Mouse (Mus musculus): ENCODE results near the gene Sec23a.

GRCm38 (mm10) chr12:58964583-58964982 lies 47.2 kb downstream of the Sec23a start:
- TF ChIP-seq POLR2A (IDR thresholded peaks at IDR 0.05; ENCODE audit: borderline replicate concordance, extremely low read depth, insufficient read depth, insufficient read length, poor library complexity, severe bottlenecking) (no peak), CTCF (IDR thresholded peaks at IDR 0.05; ENCODE audit: borderline replicate concordance, extremely low read depth, insufficient read depth, insufficient read length) (peak; percentile 70; the same call in 1 of the 2 replicates)

All from brain, embryonic 14.5 days (tissue).